8 mouse cellular contexts compared by ENCODE assay signal in the genomic region with DNA sequence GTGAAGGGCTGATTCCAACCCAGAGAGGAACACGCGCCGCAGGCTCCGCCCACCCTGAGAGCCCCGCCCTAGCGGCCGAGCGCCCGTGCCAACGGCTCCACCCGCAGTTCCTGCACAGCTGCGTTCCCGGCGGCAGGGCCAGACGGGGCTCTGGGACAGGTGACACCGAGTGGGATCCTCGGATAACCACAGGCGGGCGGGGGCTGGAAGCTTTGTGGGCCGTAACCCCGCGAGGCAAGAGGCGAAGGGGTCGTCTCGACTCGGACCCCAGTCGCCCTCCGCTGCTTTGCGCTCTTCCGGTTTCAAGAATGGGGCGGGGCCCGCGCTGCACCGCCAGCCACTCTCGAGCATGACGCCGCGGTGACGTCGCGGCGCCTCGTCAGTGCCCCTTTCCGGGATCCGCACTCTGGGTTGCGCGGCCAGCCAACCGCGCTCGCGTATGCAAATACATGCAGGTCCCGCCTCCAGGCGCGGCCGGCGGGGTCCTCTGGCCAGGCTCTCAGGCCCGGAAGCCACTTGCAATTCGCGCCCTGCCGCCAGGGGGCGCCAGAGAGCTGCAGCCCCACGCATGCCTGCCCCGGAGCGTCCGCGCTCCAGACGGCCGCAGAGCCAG. TPM values are rescaled to one million over a fixed set of nuclear protein-coding genes. Genes with fewer than 3 reads are reported as not detected.
DNase-seq lines count a peak whose midpoint lies in the region; ATAC-seq and TF ChIP-seq lines count a peak whose summit lies in the region.

TSS of gene Ocel1 (plus strand) at position 63 of the 613 bp plus-strand sequence.

- intact Hi-C loops in heart, postnatal 10 days (cut with DNase I) = loop anchor here (5.0 kb wide), 1 partner anchor 36 kb away; the partner anchor contains the start of gene Ankle1

- TF ChIP-seq EP300 in liver, postnatal 0 days (IDR thresholded peaks at IDR 0.05; ENCODE audit: low read depth) = no peak

- peaks cover 57% of the 10 kb centered on the region for H3K36me3 ChIP-seq in E14TG2a.4 (ENCODE audit: insufficient read depth, low read length)
- H3K36me3 ChIP-seq in forebrain, embryonic 13.5 days (ENCODE audit: poor library complexity, severe bottlenecking) = peaks cover 32% of the 10 kb centered on the region
- peaks cover 36% of the 10 kb centered on the region for H3K36me3 ChIP-seq in liver, postnatal 0 days (replicated peaks; ENCODE audit: insufficient read depth, low read length)
- H3K36me3 ChIP-seq in neural tube, embryonic 14.5 days (ENCODE audit: control insufficient read depth, insufficient read depth, low read length) = peaks cover 15% of the 10 kb centered on the region; the same call in 1 of the 2 replicates

- DNase-seq in c-Kit-positive CD71-positive TER-119-positive erythroid progenitor cells, embryonic 14.5 days (ENCODE audit: low spot score) = peak; percentile 97
- DNase-seq in heart, postnatal 10 days = peak; percentile 97
- DNase-seq in large intestine, adult 2 months (ENCODE audit: low read depth, low spot score) = peak; percentile 89
- DNase-seq in liver, postnatal 0 days = peak; percentile 98
- peak; percentile 96 for DNase-seq in testis, postnatal 10 days (ENCODE audit: low spot score)

- peaks cover 5% of the 10 kb centered on the region for H3K27me3 ChIP-seq in E14TG2a.4 (ENCODE audit: insufficient read depth, low read length)
- no peaks in the 10 kb centered on the region for H3K27me3 ChIP-seq in forebrain, embryonic 13.5 days
- H3K27me3 ChIP-seq in liver, postnatal 0 days (ENCODE audit: insufficient read depth, low read length) = no peaks in the 10 kb centered on the region
- H3K27me3 ChIP-seq in neural tube, embryonic 14.5 days (ENCODE audit: control insufficient read depth, insufficient read depth, low read length) = no peaks in the 10 kb centered on the region

- H3K4me2 ChIP-seq in forebrain, embryonic 13.5 days = peak within 1 kb of the TSS; percentile 55
- H3K4me2 ChIP-seq in liver, postnatal 0 days (ENCODE audit: low read depth, low read length) = peak within 1 kb of the TSS; percentile 67
- peak within 1 kb of the TSS; percentile 50 for H3K4me2 ChIP-seq in neural tube, embryonic 14.5 days (ENCODE audit: low read depth, low read length)

- ATAC-seq in forebrain, embryonic 13.5 days = peak; percentile 89
- ATAC-seq in liver, postnatal 0 days = peak; percentile 89
- ATAC-seq in neural tube, embryonic 14.5 days (ENCODE audit: low read depth) = peak; percentile 84

- TF ChIP-seq CTCF in E14TG2a.4 (conservative IDR thresholded peaks at IDR 0.05; ENCODE audit: low read length) = no peak
- peak; percentile 100 for TF ChIP-seq CTCF in liver, postnatal 0 days (IDR thresholded peaks at IDR 0.05; ENCODE audit: low read depth)

- H3K4me1 ChIP-seq in E14TG2a.4 (replicated peaks; ENCODE audit: low read depth, low read length) = peaks cover 60% of the 10 kb centered on the region
- H3K4me1 ChIP-seq in forebrain, embryonic 13.5 days = peaks cover 29% of the 10 kb centered on the region
- peaks cover 30% of the 10 kb centered on the region for H3K4me1 ChIP-seq in liver, postnatal 0 days (ENCODE audit: insufficient read depth)
- H3K4me1 ChIP-seq in neural tube, embryonic 14.5 days (ENCODE audit: control insufficient read depth, insufficient read depth, low read length) = peaks cover 25% of the 10 kb centered on the region

- peak within 1 kb of the TSS; percentile 89 for H3K4me3 ChIP-seq in E14TG2a.4 (replicated peaks; ENCODE audit: low read length)
- peak within 1 kb of the TSS; percentile 63 for H3K4me3 ChIP-seq in forebrain, embryonic 13.5 days
- peak within 1 kb of the TSS; percentile 58 for H3K4me3 ChIP-seq in liver, postnatal 0 days (ENCODE audit: low read depth, low read length)
- H3K4me3 ChIP-seq in neural tube, embryonic 14.5 days (ENCODE audit: low read depth, low read length) = peak within 1 kb of the TSS; percentile 49

- WGBS in forebrain, embryonic 13.5 days = under 1% methylated on average over 68 of the region's 68 CpGs
- WGBS in large intestine, adult 2 months = under 1% methylated on average over 63 of the region's 68 CpGs
- under 1% methylated on average over 67 of the region's 68 CpGs for WGBS in liver, postnatal 0 days (ENCODE audit: insufficient replicate concordance)
- under 1% methylated on average over 68 of the region's 68 CpGs for WGBS in neural tube, embryonic 14.5 days

- peak within 1 kb of the TSS; percentile 59 for H3K9ac ChIP-seq in forebrain, embryonic 13.5 days
- peak within 1 kb of the TSS; percentile 60 for H3K9ac ChIP-seq in liver, postnatal 0 days (replicated peaks)
- H3K9ac ChIP-seq in neural tube, embryonic 14.5 days (replicated peaks; ENCODE audit: low read depth, low read length) = peak within 1 kb of the TSS; percentile 43

- H3K9me3 ChIP-seq in E14TG2a.4 (ENCODE audit: low read length) = no peaks in the 10 kb centered on the region
- no peaks in the 10 kb centered on the region for H3K9me3 ChIP-seq in forebrain, embryonic 13.5 days (replicated peaks)
- no peaks in the 10 kb centered on the region for H3K9me3 ChIP-seq in liver, postnatal 0 days (ENCODE audit: low read length)
- no peaks in the 10 kb centered on the region for H3K9me3 ChIP-seq in neural tube, embryonic 14.5 days (ENCODE audit: control insufficient read depth, low read length)

- peak within 1 kb of the TSS; percentile 62 for H3K27ac ChIP-seq in forebrain, embryonic 13.5 days
- H3K27ac ChIP-seq in liver, postnatal 0 days (ENCODE audit: low read depth) = peak within 1 kb of the TSS; percentile 77
- peak within 1 kb of the TSS; percentile 78 for H3K27ac ChIP-seq in neural tube, embryonic 14.5 days (ENCODE audit: low read depth, low read length)

RNA-seq across cellular contexts. Expression of gene Ocel1, which starts in this region (rescaled TPM):
- polyA plus RNA-seq in forebrain, embryonic 13.5 days (2015; fragmentation: Nextera tagmentation; extraction: Ambion mirVana) = 3.6 and 4.5 TPM in 2 replicates
- 10 to 100 TPM; 10.8 to 11.3 TPM for total RNA-seq in heart, postnatal 10 days (2021)
- polyA plus RNA-seq in large intestine, adult 2 months (2012; rRNA removed) = 14.4 and 21.2 TPM in 2 replicates
- polyA plus RNA-seq in liver, postnatal 0 days (2015; fragmentation: Nextera tagmentation; extraction: Ambion mirVana) = 5.3 and 5.9 TPM in 2 replicates
- polyA plus RNA-seq in neural tube, embryonic 14.5 days (2014; fragmentation: Nextera tagmentation; extraction: Ambion mirVana) = 4.8 and 4.9 TPM in 2 replicates

Comparison
In these comparisons a context has a peak if more than half of its experiments do, and no peak if none do; other contexts are left out.
1. Peak in every context shown above with its lines: DNase-seq, ATAC-seq, H3K4me3 ChIP-seq and H3K27ac ChIP-seq.